Mouse (Mus musculus): ENCODE results near the gene Cycs.

Cycs gene

GRCm38 (mm10) chr6:50545412-50546043 is 20.8 kb downstream of the Cycs start:
- no peak for DNase-seq (ENCODE audit: extremely low spot score)

DNA sequence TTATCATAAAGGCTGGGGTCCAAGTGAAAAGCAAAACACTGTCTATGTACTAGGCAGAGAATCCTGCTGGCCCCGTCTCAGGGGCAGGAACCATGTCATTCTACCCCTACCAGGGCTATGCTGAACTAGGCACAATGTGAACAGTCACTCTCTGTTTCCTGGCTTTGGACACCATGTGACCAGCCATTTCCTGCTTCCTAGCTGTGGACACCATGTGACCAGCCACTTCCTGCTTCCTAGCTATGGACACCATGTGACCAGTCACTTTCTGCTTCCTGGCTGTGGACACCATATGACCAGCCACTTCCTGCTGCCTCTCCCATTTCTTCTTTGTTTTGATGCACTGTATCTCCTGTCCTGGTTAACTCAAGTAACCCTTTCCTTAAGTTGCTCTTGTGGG is 23.8 kb downstream of the Cycs start:
- no peak for DNase-seq (ENCODE audit: extremely low spot score)

GRCm38 (mm10) chr6:50539641-50540040 is 26.7 kb downstream of the Cycs start:
- DNase-seq (ENCODE audit: extremely low spot score): no peak

GRCm38 (mm10) chr6:50536461-50536892 is 29.9 kb downstream of the Cycs start:
- peak; percentile 81 for DNase-seq (ENCODE audit: extremely low spot score)

- DNase-seq (ENCODE audit: extremely low spot score): no peak
Measured at GRCm38 (mm10) chr6:50535346-50535745, 31.0 kb downstream of the Cycs start.

- DNase-seq (ENCODE audit: extremely low spot score): no peak
Measured at GRCm38 (mm10) chr6:50531920-50532319, 34.4 kb downstream of the Cycs start.

DNA sequence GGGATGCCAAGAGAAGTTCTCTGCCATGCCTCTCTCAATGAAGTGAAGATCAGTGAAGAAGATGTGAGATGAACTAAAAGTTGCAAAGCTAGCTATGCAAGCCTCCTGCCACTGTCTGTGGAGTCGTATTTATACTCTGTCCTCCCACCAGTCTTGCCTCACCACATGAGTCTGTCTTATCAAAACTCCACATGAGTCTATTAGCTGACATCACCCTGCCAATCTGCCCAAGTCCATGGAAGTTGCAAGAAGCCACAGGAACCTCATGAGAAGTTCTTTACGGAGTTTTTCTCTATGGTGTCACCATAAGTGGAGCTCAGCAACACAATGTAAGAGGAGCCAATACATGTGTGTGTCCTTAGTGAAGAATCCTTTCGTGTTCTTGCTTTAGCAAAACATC is 35.3 kb downstream of the Cycs start:
- DNase-seq (ENCODE audit: extremely low spot score): no peak

DNA sequence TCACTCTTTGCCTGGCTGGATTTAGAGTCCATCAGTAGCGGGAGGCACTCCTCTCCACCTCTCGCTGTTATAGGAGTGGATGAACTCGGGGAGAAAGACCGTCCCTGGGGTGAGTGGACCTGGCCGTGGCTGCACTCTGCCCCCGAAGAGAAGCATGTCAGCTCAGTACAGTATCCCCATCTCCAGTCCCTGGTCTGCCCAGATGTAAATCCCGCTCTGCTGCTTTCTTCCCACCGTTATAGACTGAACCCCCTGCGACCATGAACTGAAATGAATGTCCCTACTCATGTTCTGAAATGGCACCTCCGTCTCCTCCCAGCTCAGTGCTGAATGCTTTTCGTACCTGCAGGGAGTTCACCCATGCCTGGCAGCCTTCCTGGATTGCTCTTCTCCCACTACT is 37.1 kb downstream of the Cycs start:
- DNase-seq (ENCODE audit: extremely low spot score): no peak

GRCm38 (mm10) chr6:50527416-50527815 is 38.9 kb downstream of the Cycs start:
- no peak for DNase-seq (ENCODE audit: extremely low spot score)

DNA sequence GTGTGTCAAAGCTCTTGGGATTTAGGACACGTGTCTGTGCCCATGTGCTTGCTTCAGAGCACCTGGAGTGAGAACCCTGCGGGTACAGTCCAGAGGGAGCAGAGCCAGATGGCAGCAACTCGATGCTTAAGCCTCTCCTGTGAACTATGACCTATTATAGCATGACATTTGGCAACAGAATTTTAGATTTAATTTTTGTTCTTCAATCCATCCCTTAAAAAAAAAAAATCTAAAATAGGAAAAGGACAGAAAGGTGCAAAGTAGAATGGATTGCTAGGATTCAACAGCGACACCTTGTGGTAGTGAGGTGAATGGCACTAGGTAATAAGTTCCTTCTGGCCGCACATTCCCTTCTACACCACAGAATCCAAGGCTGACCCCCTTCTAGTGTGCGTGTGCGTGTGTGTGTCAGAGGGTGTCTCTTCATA is 39.7 kb downstream of the Cycs start:
- DNase-seq (ENCODE audit: extremely low spot score): peak; percentile 57

DNA sequence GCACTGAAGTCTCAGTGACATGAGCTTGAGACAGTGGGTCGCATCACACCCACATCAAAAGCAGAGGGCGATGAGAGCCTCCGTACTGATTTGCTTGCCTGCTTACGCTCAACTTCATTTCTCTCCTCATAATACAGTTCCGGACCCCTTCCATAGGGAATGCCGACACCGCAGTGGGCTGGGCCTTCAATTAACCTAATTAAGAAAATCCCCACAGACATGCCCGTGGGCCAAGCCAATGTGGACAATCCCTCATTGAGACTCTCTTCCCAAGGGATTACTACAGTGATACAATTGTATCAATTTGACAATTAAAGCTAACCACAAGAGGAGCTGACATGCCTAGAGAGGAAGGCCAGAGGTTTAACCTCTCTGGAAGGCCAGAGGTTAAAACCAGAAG is 40.5 kb downstream of the Cycs start:
- DNase-seq (ENCODE audit: extremely low spot score): no peak

- no peak for DNase-seq (ENCODE audit: extremely low spot score)
Measured at GRCm38 (mm10) chr6:50524261-50524896, 42.0 kb downstream of the Cycs start.

- no peak for DNase-seq (ENCODE audit: extremely low spot score)
Measured at GRCm38 (mm10) chr6:50522772-50523171, 43.6 kb downstream of the Cycs start.

GRCm38 (mm10) chr6:50521532-50522135 is 44.7 kb downstream of the Cycs start:
- no peak for DNase-seq (ENCODE audit: extremely low spot score)

DNA sequence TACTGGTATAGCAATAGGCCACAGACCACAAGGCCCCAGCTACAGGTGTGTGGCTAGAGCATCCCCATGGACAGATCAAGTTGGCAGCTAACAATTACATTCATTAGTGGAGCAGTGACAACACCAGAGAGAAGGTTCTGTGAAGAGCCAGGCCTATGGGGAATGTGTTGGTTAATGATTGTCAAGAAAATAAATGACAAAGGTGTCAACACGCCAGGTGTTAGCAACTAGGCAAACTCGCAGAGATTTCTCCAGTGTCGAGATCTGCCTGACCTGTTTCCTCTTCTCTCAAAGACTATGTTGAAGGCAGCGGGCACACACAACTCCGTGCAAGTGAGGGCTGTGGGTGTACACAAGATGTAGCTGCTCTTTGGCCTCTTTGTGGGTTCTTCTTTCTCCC is 46.2 kb downstream of the Cycs start:
- DNase-seq (ENCODE audit: extremely low spot score): no peak

GRCm38 (mm10) chr6:50518371-50518770 is 48.0 kb downstream of the Cycs start:
- no peak for DNase-seq (ENCODE audit: extremely low spot score)
